Mouse (Mus musculus) left cerebral cortex, adult 2 months (tissue): Measurements from ENCODE around the gene Ascc2. TPM values are rescaled to one million over a fixed set of nuclear protein-coding genes. Genes with fewer than 3 reads are reported as not detected.
"Not testable (repeated sequence)": the region's sequence is repeated elsewhere in the genome, so short reads cannot be mapped to it uniquely, and the experiment has no call there.

Source experiments
- DNase-seq, 2 experiments: peaks; one replicate each; pipeline ENCODE4 v3.0.0; 2021 to 2022; ENCODE audit warnings: low spot score in 2 of 2, mixed read lengths in 1 of 2; ENCODE audit errors: extremely low spot score in 1 of 2
- H3K27ac ChIP-seq: fragments of 200-600 bp; 2 replicates; pipeline ENCODE4 v1.8.1; 2022
- H3K4me3 ChIP-seq: fragments of 200-600 bp; 2 replicates; pipeline ENCODE4 v1.8.1; 2022
- CTCF ChIP-seq: fragments of 200-600 bp; IDR thresholded peaks from 2 replicates; pipeline ENCODE4 v1.8.1; 2022; ENCODE audit warnings: antibody characterized with exemption, mild to moderate bottlenecking, moderate library complexity
- intact Hi-C: fragments of 180-260 bp; cut with DNase I; formaldehyde crosslinking; loops from one replicate; pipeline ENCODE4 v1.15.1; 2025
- total RNA-seq, 2 experiments: library from RNA; stranded (reverse); gene quantifications; 2 replicates each; pipeline ENCODE4 v1.2.3; 2021

Ascc2 gene
- total RNA-seq, 2 experiments from 2014 or later: 18.7 to 21.3 TPM

DNA sequence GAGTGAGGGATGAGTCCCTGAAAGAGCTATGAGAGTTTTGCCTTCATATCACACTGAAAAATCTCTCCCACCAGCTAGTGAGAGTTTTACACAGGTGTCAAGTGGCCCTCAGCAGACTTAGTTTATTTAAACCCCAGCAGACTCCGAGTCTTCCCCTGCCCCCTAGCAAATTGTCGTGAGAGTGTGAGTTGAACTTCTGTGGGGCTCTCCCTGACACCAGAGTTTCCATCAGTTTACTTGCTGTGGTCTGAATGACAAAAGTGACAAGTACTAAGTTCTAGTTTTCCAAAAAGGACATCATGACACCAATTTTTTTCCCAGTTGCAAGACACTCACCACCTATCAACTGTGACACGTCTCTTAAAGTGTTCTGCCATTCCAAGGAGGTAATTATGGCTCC, 50.3 kb downstream of the Ascc2 start:
- DNase-seq: no peak
- Histone ChIP-seq H3K27ac (no peak overlapping the region), H3K4me3 (no peak overlapping the region)
- intact Hi-C loops: no loop called here
- TF ChIP-seq CTCF: no peak

DNA sequence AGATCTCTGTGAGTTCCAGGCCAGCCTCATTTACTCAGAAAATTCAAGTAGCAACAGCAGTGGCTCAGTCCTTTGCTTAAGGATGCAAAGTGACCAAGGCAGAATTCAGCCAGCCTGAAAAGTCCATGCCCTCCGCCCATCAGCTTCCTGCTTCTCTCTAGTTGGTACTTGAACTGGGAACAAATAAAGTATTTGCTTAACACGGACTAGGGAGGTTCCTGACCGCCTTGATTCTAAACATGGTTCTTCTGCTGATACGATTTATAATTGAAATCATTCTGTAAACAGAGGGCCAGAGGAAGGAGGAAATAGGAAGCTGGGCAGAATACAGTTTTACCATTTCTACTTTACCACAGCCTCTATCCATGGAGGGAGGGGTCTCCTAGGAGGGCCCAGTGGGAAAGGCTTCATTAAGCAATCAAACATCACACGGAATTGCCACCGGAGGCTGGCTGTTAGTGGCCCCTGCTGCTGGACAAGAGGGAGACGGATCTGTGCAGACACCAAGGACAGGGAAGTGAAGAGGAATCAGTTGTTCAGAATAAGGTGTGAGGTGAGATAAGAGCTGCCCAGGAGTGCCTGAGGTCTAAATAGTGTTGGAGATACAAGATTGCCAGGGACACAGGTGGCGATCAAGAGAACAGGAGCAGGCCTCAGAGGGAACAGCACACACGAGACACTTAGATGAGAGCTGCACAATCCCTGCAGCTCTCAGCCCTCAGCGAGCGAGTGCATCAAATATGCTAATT, 51.3 kb downstream of the Ascc2 start:
- Histone ChIP-seq H3K4me3 (no peak overlapping the region), H3K27ac (no peak overlapping the region)
- no peak for TF ChIP-seq CTCF
- intact Hi-C loops: no loop called here
- DNase-seq: no peak

- Histone ChIP-seq H3K4me3 (no peak overlapping the region), H3K27ac (no peak overlapping the region)
- DNase-seq: no peak
- TF ChIP-seq CTCF: no peak
- intact Hi-C loops: no loop called here
Observed at GRCm38 (mm10) chr11:4690353-4690752, 52.8 kb downstream of the Ascc2 start.

DNA sequence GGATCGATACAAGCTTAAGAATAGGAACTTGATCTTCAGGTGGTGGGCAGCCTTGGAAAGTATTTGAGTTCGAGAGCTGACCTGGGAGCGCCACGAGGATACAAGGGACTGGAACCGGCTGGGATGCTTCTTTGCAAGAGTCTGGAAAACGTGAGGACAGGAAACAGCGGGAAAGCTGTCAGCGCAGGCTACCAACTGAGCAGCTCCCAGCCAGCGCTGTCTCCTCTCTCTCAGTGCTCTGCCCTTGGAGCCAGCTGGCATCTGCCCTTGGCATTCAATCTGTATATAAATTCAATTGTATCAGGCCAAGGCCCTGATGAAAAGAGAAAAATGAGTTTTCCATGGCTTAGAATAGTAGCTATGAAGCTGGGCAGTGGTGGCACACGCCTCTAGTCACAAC, 53.7 kb downstream of the Ascc2 start:
- intact Hi-C loops: no loop called here
- no peak for DNase-seq
- H3K27ac ChIP-seq: no peak overlapping the region
- no peak for TF ChIP-seq CTCF
- no peak overlapping the region for H3K4me3 ChIP-seq

GRCm38 (mm10) chr11:4692162-4692561, 54.6 kb downstream of the Ascc2 start:
- DNase-seq: no peak
- Histone ChIP-seq H3K27ac (no peak overlapping the region), H3K4me3 (no peak overlapping the region)
- intact Hi-C loops: no loop called here
- no peak for TF ChIP-seq CTCF

DNA sequence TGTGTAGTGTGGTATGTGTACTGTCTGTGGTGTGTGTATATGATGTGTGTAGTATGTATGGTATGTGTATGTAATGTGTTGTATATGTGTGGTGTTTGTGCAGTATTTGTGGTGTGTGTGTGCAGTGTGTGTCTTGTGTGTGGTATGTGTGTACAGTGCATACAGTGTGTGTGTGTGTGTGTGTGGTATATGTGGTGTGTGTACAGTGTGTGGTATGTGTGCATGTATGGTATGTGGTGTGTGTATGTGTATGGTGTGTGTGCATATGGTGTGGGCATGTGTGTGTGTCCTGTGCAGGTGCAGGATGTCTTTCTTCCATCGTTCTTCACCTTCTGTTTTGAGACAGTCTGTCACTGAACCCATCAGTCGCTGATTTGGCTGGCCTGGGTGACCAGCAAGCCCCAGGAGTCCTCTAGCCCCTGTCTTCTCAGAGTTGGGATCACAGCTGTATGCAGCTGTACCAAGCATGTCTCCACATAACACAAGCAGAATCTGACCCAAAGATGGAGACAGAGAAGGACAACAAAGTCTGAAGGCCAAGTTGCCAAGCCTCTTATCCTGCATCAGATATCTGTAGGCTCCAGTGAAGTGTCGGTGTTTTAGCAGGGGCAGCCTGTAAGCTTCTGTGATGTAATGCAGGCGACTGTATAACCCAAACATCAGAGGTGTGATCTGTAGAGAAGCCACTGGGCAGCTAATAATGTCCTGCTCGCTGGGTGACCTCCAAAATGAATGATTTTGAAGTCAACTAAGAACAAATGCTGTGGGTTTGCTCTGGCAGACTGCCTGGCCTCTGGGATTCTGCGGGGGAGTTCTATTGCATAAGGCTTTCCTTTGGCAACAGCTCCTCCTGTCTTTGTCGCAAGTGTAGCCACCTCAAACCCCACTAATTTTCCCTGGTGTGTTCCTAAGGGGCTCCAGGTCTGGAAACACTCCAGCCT, 59.8 kb downstream of the Ascc2 start:
- peak; percentile 55 to 78 for DNase-seq
- Histone ChIP-seq H3K4me3 (no peak overlapping the region), H3K27ac (no peak overlapping the region)
- peak; percentile 54 for TF ChIP-seq CTCF
- intact Hi-C loops: loop anchor here (5.0 kb wide), 1 partner anchor 260 kb away; no protein-coding TSS in a partner anchor

- TF ChIP-seq CTCF: no peak
- no peak for DNase-seq
- no peak overlapping the region for H3K4me3 ChIP-seq
- intact Hi-C loops: loop anchor here (5.0 kb wide), 2 partner anchors 108 to 203 kb away; partner anchors contain the start of gene Mtmr3
- no peak overlapping the region for H3K27ac ChIP-seq
Observed at GRCm38 (mm10) chr11:4700726-4701125, 63.2 kb downstream of the Ascc2 start.

DNA sequence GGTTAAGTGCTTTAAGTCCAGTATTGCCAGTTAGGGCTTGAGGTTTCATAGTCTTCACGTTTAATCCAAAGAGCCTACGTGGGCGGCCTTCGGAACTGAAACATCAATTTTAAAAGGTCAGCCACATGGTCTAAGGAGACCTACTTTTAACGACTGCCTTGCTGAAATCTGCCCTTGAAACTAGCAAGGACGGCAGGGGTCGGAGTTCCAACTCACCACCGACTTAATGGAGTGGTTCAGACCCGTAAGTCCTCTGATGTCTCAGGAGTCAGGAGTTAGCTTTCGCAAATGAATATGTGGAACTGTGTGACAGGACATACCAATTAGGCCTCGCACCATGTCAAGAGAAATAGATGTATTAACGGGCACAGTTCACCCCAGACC, 66.1 kb downstream of the Ascc2 start:
- Histone ChIP-seq H3K4me3 (peak overlapping the region; percentile 95), H3K27ac (peak overlapping the region; percentile 96)
- DNase-seq: no peak
- intact Hi-C loops: loop anchor here (5.0 kb wide), 2 partner anchors 111 to 206 kb away; partner anchors contain the start of gene Mtmr3
- TF ChIP-seq CTCF: no peak

- TF ChIP-seq CTCF: no peak; the same call in none of the 2 replicates
- peak; percentile 87 to 89 for DNase-seq
- H3K4me3 ChIP-seq: peak within 1 kb of the TSS; percentile 95
- intact Hi-C loops: loop anchor here (5.0 kb wide), 2 partner anchors 112 to 207 kb away; partner anchors contain the start of gene Mtmr3
- H3K27ac ChIP-seq: peak within 1 kb of the TSS; percentile 96
Observed at GRCm38 (mm10) chr11:4704072-4704964, 66.8 kb downstream of the Ascc2 start, which contains the start of the genes Uqcr10 and Zmat5. TSS of gene Uqcr10 (minus strand) at chr11:4704342. TSS of gene Zmat5 (plus strand) at chr11:4704678.

DNA sequence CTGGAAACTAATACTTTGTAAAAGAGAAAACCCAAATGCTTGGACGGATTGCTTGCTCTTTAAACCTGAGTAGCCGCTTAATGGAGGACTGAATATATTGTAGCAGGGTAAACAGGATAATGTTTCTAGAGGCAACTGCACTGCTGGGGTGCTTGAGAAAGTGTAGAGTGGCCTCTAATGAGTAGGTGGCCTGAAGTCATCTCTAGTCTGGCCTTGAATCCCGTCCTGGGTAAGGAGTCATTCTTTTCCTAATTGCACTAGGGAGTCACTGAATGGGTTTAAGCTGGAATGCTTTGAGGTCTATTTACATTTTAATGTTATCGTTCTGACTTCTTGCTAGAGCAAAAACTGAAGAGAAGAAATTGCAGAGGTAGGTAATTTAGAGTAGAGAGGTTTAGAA, 67.6 kb downstream of the Ascc2 start:
- no peak for TF ChIP-seq CTCF
- no peak for DNase-seq
- intact Hi-C loops: no loop called here
- Histone ChIP-seq H3K27ac (no peak overlapping the region; the same call in 1 of the 2 replicates), H3K4me3 (peak overlapping the region; percentile 95)

GRCm38 (mm10) chr11:4710188-4710587, 72.6 kb downstream of the Ascc2 start:
- intact Hi-C loops: loop anchor here (5.0 kb wide), 1 partner anchor 127 kb away; no protein-coding TSS in a partner anchor
- DNase-seq, H3K4me3 ChIP-seq, H3K27ac ChIP-seq: not testable (repeated sequence)
- peak; percentile 19 for TF ChIP-seq CTCF
